Mouse (Mus musculus) embryonic facial prominence, embryonic 11.5 days (tissue): ENCODE measurements around the gene Tnpo2. TPM values are rescaled to one million over a fixed set of nuclear protein-coding genes. Genes with fewer than 3 reads are reported as not detected.
A peak's percentile ranks its signal among the peaks of the same experiment; 100 is the strongest.

ENCODE experiments used
- ATAC-seq: fragments of 200-750 bp; cut with Nextera tagmentation; replicated peaks from 2 replicates; pipeline ENCODE4 v1.8.0; 2017; ENCODE audit warnings: low read depth; ENCODE audit not compliant: insufficient number of reproducible peaks, low FRiP score, low TSS enrichment
- DNase-seq: peaks from one replicate; pipeline ENCODE4 v3.0.0-alpha.2; 2015; ENCODE audit warnings: low spot score
- H3K27ac ChIP-seq: fragments of 300-500 bp; sonication (generic); replicated peaks from 2 replicates; pipeline ENCODE4 v1.5.1; 2014; ENCODE audit warnings: mild to moderate bottlenecking, low read depth, low read length, control low read depth
- H3K27me3 ChIP-seq: fragments of 300-500 bp; sonication (generic); 2 replicates; pipeline ENCODE4 v1.6.1; 2014; ENCODE audit warnings: mild to moderate bottlenecking, low read length, moderate library complexity, mixed read lengths; ENCODE audit not compliant: control insufficient read depth, insufficient read depth
- H3K36me3 ChIP-seq: fragments of 300-500 bp; sonication (generic); replicated peaks from 2 replicates; pipeline ENCODE4 v1.6.1; 2014; ENCODE audit warnings: low read depth, mild to moderate bottlenecking, low read length, moderate library complexity, mixed read lengths; ENCODE audit not compliant: control insufficient read depth, insufficient read depth
- H3K4me1 ChIP-seq: fragments of 300-500 bp; sonication (generic); 2 replicates; pipeline ENCODE4 v1.6.1; 2014; ENCODE audit warnings: low read length, mixed read lengths; ENCODE audit not compliant: control insufficient read depth, insufficient read depth
- H3K4me2 ChIP-seq: fragments of 300-500 bp; sonication (generic); 2 replicates; pipeline ENCODE4 v1.6.1; 2014; ENCODE audit warnings: low read depth, mild to moderate bottlenecking, control low read depth, low read length, moderate library complexity
- H3K4me3 ChIP-seq: fragments of 300-500 bp; sonication (generic); 2 replicates; pipeline ENCODE4 v1.5.1; 2014; ENCODE audit warnings: low read depth, low read length, control low read depth
- H3K9ac ChIP-seq: fragments of 300-500 bp; sonication (generic); replicated peaks from 2 replicates; pipeline ENCODE4 v1.6.1; 2014; ENCODE audit warnings: mild to moderate bottlenecking, control low read depth, low read length
- H3K9me3 ChIP-seq: fragments of 300-500 bp; sonication (generic); replicated peaks from 2 replicates; pipeline ENCODE4 v1.6.1; 2016; ENCODE audit warnings: mild to moderate bottlenecking, low read length, inconsistent platforms, mixed read lengths; ENCODE audit not compliant: control insufficient read depth
- WGBS: fragments of 180-500 bp; shearing (Covaris S2); extraction: QIAGEN DNeasy Blood & Tissue Kit; methylation state at CpG from one replicate; pipeline ENCODE4 v1.1.7; 2014; 5-methylcytosine and 5-hydroxymethylcytosine counted together
- polyA plus RNA-seq: library from polyadenylated mRNA; unstranded; fragments of >200 nt; fragmentation: Nextera tagmentation; extraction: Ambion mirVana; gene quantifications from 2 replicates; pipeline ENCODE4 v1.2.1, GENCODE M21; 2014

The Tnpo2 gene
- polyA plus RNA-seq, 1 experiment from 2014 or later, result 17.0 TPM

- H3K4me1 ChIP-seq, result peaks cover 3% of the 10 kb centered on the region
- peak overlapping the region; percentile 92 for H3K9ac ChIP-seq
- peak overlapping the region; percentile 83 for H3K4me3 ChIP-seq
- H3K27me3 ChIP-seq, result no peaks in the 10 kb centered on the region
- ATAC-seq (peak; percentile 15), DNase-seq (peak; percentile 58)
- WGBS, result under 1% methylated on average over 56 of the region's 57 CpGs
- peaks cover 4% of the 10 kb centered on the region for H3K36me3 ChIP-seq
- H3K4me2 ChIP-seq, result peak overlapping the region; percentile 84
- H3K9me3 ChIP-seq, result no peaks in the 10 kb centered on the region
- H3K27ac ChIP-seq, result peak overlapping the region; percentile 99
These were observed 1.2 kb downstream of the Tnpo2 start for GRCm38 (mm10) chr8:85037681-85038531.

GRCm38 (mm10) chr8:85043619-85044018, 6.9 kb downstream of the Tnpo2 start:
- Histone ChIP-seq H3K27ac (no peak overlapping the region), H3K4me3 (no peak overlapping the region), H3K36me3 (peaks cover 31% of the 10 kb centered on the region), H3K9ac (no peak overlapping the region), H3K9me3 (no peaks in the 10 kb centered on the region), H3K27me3 (no peaks in the 10 kb centered on the region), H3K4me1 (no peaks in the 10 kb centered on the region; the same call in 1 of the 2 replicates), H3K4me2 (no peak overlapping the region)
- 89% methylated on average over 6 of the region's 6 CpGs for WGBS
- DNase-seq, result no peak
- ATAC-seq, result no peak

- no peak for DNase-seq
- Histone ChIP-seq H3K27me3 (no peaks in the 10 kb centered on the region), H3K4me3 (no peak overlapping the region), H3K4me1 (0 out of 2 replicates have a peak, but pooled peaks cover 2% of the 10 kb centered on the region), H3K36me3 (peaks cover 10% of the 10 kb centered on the region; the same call in 1 of the 2 replicates), H3K9me3 (no peaks in the 10 kb centered on the region), H3K9ac (no peak overlapping the region), H3K4me2 (no peak overlapping the region), H3K27ac (no peak overlapping the region)
- no peak for ATAC-seq
- WGBS, result 86% methylated on average over 7 of the region's 7 CpGs
These were observed 20.7 kb downstream of the Tnpo2 start for GRCm38 (mm10) chr8:85057367-85057766.

GRCm38 (mm10) chr8:85059879-85060616, 23.3 kb downstream of the Tnpo2 start, which contains the start of gene Fbxw9:
Fbxw9 (plus strand) TSS chr8:85060055.
- peak within 1 kb of the TSS; percentile 77 for H3K4me3 ChIP-seq
- H3K4me2 ChIP-seq, result peak within 1 kb of the TSS; percentile 92
- peak within 1 kb of the TSS; percentile 67 for H3K9ac ChIP-seq
- ATAC-seq (peak; percentile 84), DNase-seq (peak; percentile 96)
- no peaks in the 10 kb centered on the region for H3K27me3 ChIP-seq
- WGBS, result under 1% methylated on average over 52 of the region's 53 CpGs
- H3K27ac ChIP-seq, result no peak within 1 kb of the TSS
- 0 out of 2 replicates have a peak, but pooled peaks cover 5% of the 10 kb centered on the region for H3K36me3 ChIP-seq
- no peaks in the 10 kb centered on the region for H3K9me3 ChIP-seq
- 0 out of 2 replicates have a peak, but pooled peaks cover 2% of the 10 kb centered on the region for H3K4me1 ChIP-seq

GRCm38 (mm10) chr8:85062603-85063002, 25.9 kb downstream of the Tnpo2 start:
- Histone ChIP-seq H3K27ac (no peak overlapping the region), H3K4me2 (no peak overlapping the region), H3K27me3 (no peaks in the 10 kb centered on the region), H3K9ac (no peak overlapping the region), H3K4me1 (0 out of 2 replicates have a peak, but pooled peaks cover 2% of the 10 kb centered on the region), H3K36me3 (no peaks in the 10 kb centered on the region), H3K4me3 (no peak overlapping the region), H3K9me3 (no peaks in the 10 kb centered on the region)
- 97% methylated on average over 4 of the region's 4 CpGs for WGBS
- DNase-seq (no peak), ATAC-seq (no peak)

- Histone ChIP-seq H3K4me3 (no peak overlapping the region), H3K27ac (no peak overlapping the region), H3K27me3 (no peaks in the 10 kb centered on the region), H3K4me1 (0 out of 2 replicates have a peak, but pooled peaks cover 2% of the 10 kb centered on the region), H3K9ac (no peak overlapping the region), H3K9me3 (no peaks in the 10 kb centered on the region), H3K4me2 (no peak overlapping the region), H3K36me3 (no peaks in the 10 kb centered on the region)
- 56% methylated on average over 2 of the region's 2 CpGs for WGBS
- DNase-seq, result no peak
- no peak for ATAC-seq
These were observed 28.5 kb downstream of the Tnpo2 start for GRCm38 (mm10) chr8:85065213-85065612.

GRCm38 (mm10) chr8:85067155-85067554, 30.4 kb downstream of the Tnpo2 start:
- no peaks in the 10 kb centered on the region for H3K36me3 ChIP-seq
- H3K27me3 ChIP-seq, result no peaks in the 10 kb centered on the region
- H3K9me3 ChIP-seq, result no peaks in the 10 kb centered on the region

More at GRCm38 (mm10) chr8:85067155-85067554, 30.4 kb downstream of the Tnpo2 start:
- Histone ChIP-seq H3K9ac (no peak overlapping the region), H3K4me3 (no peak overlapping the region), H3K27ac (no peak overlapping the region), H3K4me1 (no peaks in the 10 kb centered on the region), H3K4me2 (no peak overlapping the region; the same call in 1 of the 2 replicates)
- WGBS, result 98% methylated on average over 2 of the region's 2 CpGs
- DNase-seq, result no peak
- no peak for ATAC-seq
